Mouse (Mus musculus) left cerebral cortex, postnatal 25 days (tissue): ENCODE results near the gene Pmvk. TPM values are rescaled to one million over a fixed set of nuclear protein-coding genes. Genes with fewer than 3 reads are reported as not detected.
A peak's percentile ranks its signal among the peaks of the same experiment; 100 is the strongest.
"Not testable (repeated sequence)": the region's sequence is repeated elsewhere in the genome, so short reads cannot be mapped to it uniquely, and the experiment has no call there.

Experiments used
- DNase-seq, 2 experiments: peaks; one replicate each; pipeline ENCODE4 v3.0.0; 2022; ENCODE audit warnings: low spot score in 2 of 2, mixed read lengths in 1 of 2
- intact Hi-C: fragments of 180-260 bp; cut with DNase I; formaldehyde crosslinking; loops from one replicate; pipeline ENCODE4 v1.15.1; 2025
- total RNA-seq, 2 experiments: library from RNA; stranded (reverse); gene quantifications; 2 replicates each; pipeline ENCODE4 v1.2.3; 2021

The Pmvk gene
- total RNA-seq, 2 experiments from 2014 or later = 31.0 to 33.1 TPM

GRCm38 (mm10) chr3:89425141-89425525, 29.2 kb upstream of the Pmvk start:
- intact Hi-C loops = no loop called here
- DNase-seq = no peak

- no peak for DNase-seq
- intact Hi-C loops = no loop called here
Measured at GRCm38 (mm10) chr3:89425876-89426275, 28.5 kb upstream of the Pmvk start.

- intact Hi-C loops, DNase-seq: not testable (repeated sequence)
Measured at GRCm38 (mm10) chr3:89429021-89429420, 25.3 kb upstream of the Pmvk start.

GRCm38 (mm10) chr3:89430171-89431159, 23.9 kb upstream of the Pmvk start, which contains the start of gene Pygo2:
Gene Pygo2 (plus strand): TSS chr3:89430214.
- DNase-seq = peak; percentile 95 to 98
- intact Hi-C loops = no loop called here

- intact Hi-C loops = no loop called here
- no peak for DNase-seq
Measured at GRCm38 (mm10) chr3:89432606-89433005, 21.7 kb upstream of the Pmvk start.

GRCm38 (mm10) chr3:89434532-89434931, 19.8 kb upstream of the Pmvk start:
- DNase-seq = no peak
- intact Hi-C loops = no loop called here

- intact Hi-C loops = no loop called here
- no peak for DNase-seq
Measured at GRCm38 (mm10) chr3:89435041-89435440, 19.3 kb upstream of the Pmvk start.

- intact Hi-C loops = loop anchor here (2.0 kb wide), 1 partner anchor 22 kb away; no protein-coding TSS in a partner anchor
- DNase-seq = peak; percentile 11 to 23
Measured at GRCm38 (mm10) chr3:89436176-89437113, 17.9 kb upstream of the Pmvk start, which contains the start of gene Pbxip1. Gene Pbxip1 (plus strand): TSS chr3:89436706.

- DNase-seq = peak; percentile 29 to 44
- intact Hi-C loops = loop anchor here (2.0 kb wide), 1 partner anchor 22 kb away; no protein-coding TSS in a partner anchor
Measured at GRCm38 (mm10) chr3:89437269-89437668, 17.1 kb upstream of the Pmvk start.

- DNase-seq = no peak
- intact Hi-C loops = no loop called here
Measured at GRCm38 (mm10) chr3:89440691-89441090, 13.7 kb upstream of the Pmvk start.

GRCm38 (mm10) chr3:89448720-89449537, 5.4 kb upstream of the Pmvk start:
- no peak for DNase-seq
- intact Hi-C loops = loop anchor here (2.0 kb wide), 1 partner anchor 36 kb away; no protein-coding TSS in a partner anchor

- intact Hi-C loops = loop anchor here (2.0 kb wide), 1 partner anchor 35 kb away; no protein-coding TSS in a partner anchor
- peak; percentile 60 to 76 for DNase-seq
Measured at GRCm38 (mm10) chr3:89449541-89449940, 4.8 kb upstream of the Pmvk start.

GRCm38 (mm10) chr3:89451916-89452315, 2.4 kb upstream of the Pmvk start:
- intact Hi-C loops = no loop called here

GRCm38 (mm10) chr3:89455786-89456285, 1.5 kb downstream of the Pmvk start:
- DNase-seq = no peak
- intact Hi-C loops = loop anchor here (5.0 kb wide), 2 partner anchors 231 to 401 kb away; no protein-coding TSS in a partner anchor

More at GRCm38 (mm10) chr3:89451916-89452315, 2.4 kb upstream of the Pmvk start:
- DNase-seq = no peak

GRCm38 (mm10) chr3:89456726-89457665, 2.7 kb downstream of the Pmvk start:
- intact Hi-C loops = loop anchor here (5.0 kb wide), 2 partner anchors 230 to 400 kb away; no protein-coding TSS in a partner anchor
- DNase-seq = peak; percentile 43 to 53

GRCm38 (mm10) chr3:89458372-89458964, 4.1 kb downstream of the Pmvk start:
- intact Hi-C loops = loop anchor here (2.0 to 5.0 kb wide), 5 partner anchors 22 to 399 kb away; partner anchors contain the start of genes Pbxip1 and Ube2q1

More at GRCm38 (mm10) chr3:89458372-89458964, 4.1 kb downstream of the Pmvk start:
- no peak for DNase-seq
